Mouse (Mus musculus) ES-E14 (cell line): ENCODE results near the gene Cfap45.

Experiments used
- CHD2 ChIP-seq: IDR thresholded peaks from 2 replicates; pipeline ENCODE4 v1.6.1; 2014; ENCODE audit warnings: mild to moderate bottlenecking, low read depth, low read length, inconsistent platforms
- HCFC1 ChIP-seq: IDR thresholded peaks from 2 replicates; pipeline ENCODE4 v1.6.1; 2012; ENCODE audit warnings: low read length, inconsistent platforms, borderline replicate concordance; ENCODE audit not compliant: insufficient read depth
- ZC3H11A ChIP-seq: IDR thresholded peaks from 2 replicates; pipeline ENCODE4 v1.6.1; 2012; ENCODE audit warnings: low read depth, mild to moderate bottlenecking, inconsistent platforms, low read length, borderline replicate concordance

DNA sequence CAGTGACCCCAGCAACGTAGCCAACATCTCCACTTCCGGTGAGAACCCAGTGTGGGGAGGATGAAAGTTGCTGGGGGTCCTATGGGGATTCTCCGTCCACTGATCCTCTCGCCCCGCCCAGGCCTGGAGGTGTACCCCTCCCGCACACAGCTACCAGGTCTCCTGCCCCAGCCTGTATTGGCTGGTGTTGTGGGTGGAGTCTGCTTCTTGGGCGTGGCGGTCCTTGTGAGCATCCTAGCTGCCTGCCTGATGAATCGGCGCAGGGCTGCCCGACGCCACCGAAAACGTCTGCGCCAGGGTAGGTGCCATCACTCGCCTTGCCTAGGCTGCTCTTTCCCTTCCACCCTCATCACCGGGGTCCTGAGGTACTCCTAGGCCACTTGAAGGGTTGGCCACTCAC is 24.6 kb upstream of the Cfap45 start:
- TF ChIP-seq ZC3H11A = no peak
- TF ChIP-seq CHD2 = no peak
- TF ChIP-seq HCFC1 = no peak
